Mouse (Mus musculus): ENCODE results near the gene Cyld.

Cyld gene

GRCm38 (mm10) chr8:88793324-88793722, 96.5 kb downstream of the Cyld start:
- no peak for DNase-seq

DNA sequence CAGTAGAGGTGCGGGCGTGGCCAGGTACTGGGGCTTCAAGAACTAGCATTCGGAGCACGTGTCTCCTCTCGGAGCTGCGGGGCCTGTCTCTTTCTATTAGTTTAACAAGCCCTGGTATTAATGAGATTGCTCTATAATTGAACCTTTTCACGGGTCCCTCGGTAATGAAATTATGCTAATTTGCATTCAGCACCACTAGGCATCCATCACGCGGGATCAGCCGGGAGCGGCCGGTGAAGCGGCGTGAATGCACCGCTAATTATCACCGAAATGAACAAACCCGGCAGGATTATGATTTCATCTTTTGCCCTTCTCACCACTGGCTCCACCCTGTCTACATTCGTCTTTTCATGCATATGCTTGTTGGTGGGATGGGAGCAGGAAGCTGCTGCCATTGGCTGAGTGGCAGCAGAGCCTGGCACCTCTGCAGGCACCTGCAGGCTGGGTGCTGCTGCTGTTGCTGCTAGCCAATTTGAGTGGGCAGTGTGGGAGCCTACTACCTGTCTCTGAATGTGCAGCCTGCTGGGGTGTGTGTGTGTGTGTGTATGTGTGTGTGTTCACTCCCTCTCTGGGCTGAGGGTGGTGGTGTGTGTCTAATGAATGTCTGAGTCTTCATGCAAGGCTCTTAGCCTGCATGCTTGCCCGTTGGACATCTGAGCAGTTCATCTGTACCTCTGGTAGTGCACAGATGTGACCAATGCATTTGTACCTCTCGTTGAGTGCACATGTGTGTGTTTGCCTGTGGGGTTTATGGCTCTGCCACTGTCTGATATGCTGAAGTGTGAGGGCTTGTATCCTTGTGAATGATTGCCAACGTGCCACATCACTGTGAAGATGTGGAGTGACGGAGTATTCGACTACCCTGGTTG, 97.2 kb downstream of the Cyld start:
- DNase-seq = no peak

- DNase-seq = peak in 1 of 2 experiments; percentile 22
Observed at GRCm38 (mm10) chr8:88794615-88794907, 97.7 kb downstream of the Cyld start.

DNA sequence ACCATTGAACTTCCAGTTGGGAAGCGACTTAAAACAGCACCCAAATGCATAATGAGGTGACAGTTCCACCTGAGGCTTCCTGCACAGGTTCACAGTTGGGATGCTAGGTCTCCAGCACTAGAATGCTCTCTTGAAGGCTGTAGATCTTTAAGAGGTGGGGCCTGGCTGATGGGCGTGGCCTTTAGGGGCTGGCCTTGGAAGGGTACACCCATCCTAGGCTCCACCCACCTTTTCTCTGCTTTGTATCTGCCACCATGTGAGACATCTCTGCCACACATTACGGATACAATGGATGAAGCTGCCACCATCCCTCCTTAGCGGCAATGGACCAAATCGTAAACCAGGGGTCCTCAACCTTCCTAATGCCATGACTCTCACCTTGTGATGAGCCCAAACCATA, 99.1 kb downstream of the Cyld start:
- no peak for DNase-seq

GRCm38 (mm10) chr8:88796651-88797050, 99.8 kb downstream of the Cyld start:
- no peak for DNase-seq
